Mouse (Mus musculus) brain, embryonic 14.5 days (tissue): ENCODE results near the gene Tcp11l2.

Source experiments
- CTCF ChIP-seq: fragments of 200-500 bp; IDR thresholded peaks from 2 replicates; pipeline ENCODE4 v1.5.1; 2012; ENCODE audit warnings: inconsistent platforms, mild to moderate bottlenecking, moderate library complexity, borderline replicate concordance; ENCODE audit not compliant: insufficient read depth, insufficient read length; ENCODE audit errors: extremely low read depth
- POLR2A ChIP-seq: fragments of 200-500 bp; IDR thresholded peaks from 2 replicates; pipeline ENCODE4 v1.6.1; 2012; ENCODE audit warnings: mild to moderate bottlenecking, inconsistent platforms, borderline replicate concordance; ENCODE audit not compliant: poor library complexity, insufficient read depth, insufficient read length, severe bottlenecking; ENCODE audit errors: extremely low read depth

- TF ChIP-seq CTCF (no peak), POLR2A (no peak)
Observed at GRCm38 (mm10) chr10:84527070-84527469, 49.4 kb upstream of the Tcp11l2 start.
